Mouse (Mus musculus) thymus, adult 2 months (tissue): ENCODE data around the gene Hoxa6. TPM values are rescaled to one million over a fixed set of nuclear protein-coding genes. Genes with fewer than 3 reads are reported as not detected.
A peak's percentile ranks its signal among the peaks of the same experiment; 100 is the strongest.

Source experiments
- DNase-seq: peaks from one replicate; pipeline ENCODE4 v3.0.0; 2021
- H3K27ac ChIP-seq: fragments of 200-500 bp; 2 replicates; pipeline ENCODE4 v1.5.1; 2012; ENCODE audit warnings: low read length, control low read depth; ENCODE audit not compliant: control insufficient read depth, insufficient read depth
- H3K27me3 ChIP-seq: fragments of 200-500 bp; 2 replicates; pipeline ENCODE4 v1.6.1; 2012; ENCODE audit warnings: mild to moderate bottlenecking, low read length, moderate library complexity, mixed read lengths; ENCODE audit not compliant: control insufficient read depth, insufficient read depth
- H3K36me3 ChIP-seq: fragments of 200-500 bp; 2 replicates; pipeline ENCODE4 v1.6.1; 2012; ENCODE audit warnings: mild to moderate bottlenecking, low read length, moderate library complexity; ENCODE audit not compliant: control insufficient read depth, insufficient read depth
- H3K4me1 ChIP-seq: fragments of 200-500 bp; replicated peaks from 2 replicates; pipeline ENCODE4 v1.6.1; 2012; ENCODE audit warnings: low read length; ENCODE audit not compliant: control insufficient read depth, insufficient read depth
- H3K4me3 ChIP-seq: fragments of 200-500 bp; 2 replicates; pipeline ENCODE4 v1.5.1; 2012; ENCODE audit warnings: mild to moderate bottlenecking, low read length, control low read depth, moderate library complexity; ENCODE audit not compliant: control insufficient read depth, insufficient read depth
- CTCF ChIP-seq: fragments of 200-500 bp; IDR thresholded peaks from 2 replicates; pipeline ENCODE4 v1.5.1; 2012; ENCODE audit warnings: mild to moderate bottlenecking, control low read depth, low read length, moderate library complexity, borderline replicate concordance; ENCODE audit not compliant: control insufficient read depth, poor library complexity, insufficient read depth; ENCODE audit errors: extremely low read depth
- POLR2A ChIP-seq: fragments of 200-500 bp; IDR thresholded peaks from 2 replicates; pipeline ENCODE4 v1.6.1; 2012; ENCODE audit warnings: mild to moderate bottlenecking, low read length, control low read depth, moderate library complexity; ENCODE audit not compliant: control insufficient read depth, poor library complexity, insufficient read depth; ENCODE audit errors: extremely low read depth
- WGBS: fragments of 180-500 bp; shearing (Covaris S2); methylation state at CpG from one replicate; pipeline ENCODE4 v1.1.7; 2018; 5-methylcytosine and 5-hydroxymethylcytosine counted together
- polyA plus RNA-seq: library from polyadenylated mRNA; depleted of rRNA; stranded (reverse); fragments of >200 nt; gene quantifications from 2 replicates; pipeline ENCODE4 v1.2.3, GENCODE M21; 2012

The Hoxa6 gene
- polyA plus RNA-seq, 1 experiment, result 0.39 TPM

DNA sequence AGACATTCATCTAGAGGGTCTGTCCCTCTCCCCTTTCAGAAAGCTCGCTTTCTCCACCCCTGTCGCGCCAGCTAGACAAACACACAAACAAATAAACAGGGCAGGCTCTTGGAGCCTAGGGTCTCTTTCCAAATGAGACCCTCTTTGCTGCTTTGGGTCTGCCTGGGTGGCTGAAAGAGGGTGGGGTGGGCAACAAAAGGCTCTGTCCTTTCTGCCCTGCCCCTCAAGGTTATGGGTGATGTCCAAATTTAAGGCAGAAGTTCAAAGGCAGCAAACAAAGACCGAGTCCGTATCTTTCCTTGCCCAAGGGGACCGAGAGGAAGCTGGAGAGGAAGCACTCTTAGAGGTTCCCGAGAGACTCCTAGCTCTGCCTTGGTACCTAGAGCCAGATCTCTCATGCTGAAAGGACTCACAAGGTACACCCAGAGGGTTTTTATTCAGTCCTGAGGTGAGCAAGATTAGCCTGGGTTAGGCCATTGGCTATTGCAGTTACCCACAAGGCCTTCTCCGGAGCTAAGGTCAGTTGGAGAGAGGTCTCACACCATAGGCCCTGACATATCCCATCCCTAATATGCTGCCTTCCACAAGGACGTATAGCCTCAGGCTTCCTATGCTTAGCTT lies 32.6 kb upstream of the Hoxa6 start:
- H3K4me3 ChIP-seq, result no peak overlapping the region
- no peak for DNase-seq
- TF ChIP-seq POLR2A (no peak), CTCF (no peak)
- no peaks in the 10 kb centered on the region for H3K36me3 ChIP-seq
- H3K27me3 ChIP-seq, result peaks cover 58% of the 10 kb centered on the region
- H3K27ac ChIP-seq, result no peak overlapping the region
- peaks cover 12% of the 10 kb centered on the region for H3K4me1 ChIP-seq
- 23% methylated on average over 9 of the region's 9 CpGs for WGBS

- peak; percentile 81 for DNase-seq
- TF ChIP-seq POLR2A (no peak), CTCF (peak; percentile 95)
- 6% methylated on average over 35 of the region's 35 CpGs for WGBS
- peaks cover 54% of the 10 kb centered on the region for H3K27me3 ChIP-seq
- H3K36me3 ChIP-seq, result no peaks in the 10 kb centered on the region
- H3K4me1 ChIP-seq, result peaks cover 8% of the 10 kb centered on the region
- H3K4me3 ChIP-seq, result no peak within 1 kb of the TSS
- no peak within 1 kb of the TSS for H3K27ac ChIP-seq
Observed at GRCm38 (mm10) chr6:52240389-52241000, 32.0 kb upstream of the Hoxa6 start, which contains the start of gene Hoxa10. TSS of gene Hoxa10 (minus strand) at chr6:52240854.

DNA sequence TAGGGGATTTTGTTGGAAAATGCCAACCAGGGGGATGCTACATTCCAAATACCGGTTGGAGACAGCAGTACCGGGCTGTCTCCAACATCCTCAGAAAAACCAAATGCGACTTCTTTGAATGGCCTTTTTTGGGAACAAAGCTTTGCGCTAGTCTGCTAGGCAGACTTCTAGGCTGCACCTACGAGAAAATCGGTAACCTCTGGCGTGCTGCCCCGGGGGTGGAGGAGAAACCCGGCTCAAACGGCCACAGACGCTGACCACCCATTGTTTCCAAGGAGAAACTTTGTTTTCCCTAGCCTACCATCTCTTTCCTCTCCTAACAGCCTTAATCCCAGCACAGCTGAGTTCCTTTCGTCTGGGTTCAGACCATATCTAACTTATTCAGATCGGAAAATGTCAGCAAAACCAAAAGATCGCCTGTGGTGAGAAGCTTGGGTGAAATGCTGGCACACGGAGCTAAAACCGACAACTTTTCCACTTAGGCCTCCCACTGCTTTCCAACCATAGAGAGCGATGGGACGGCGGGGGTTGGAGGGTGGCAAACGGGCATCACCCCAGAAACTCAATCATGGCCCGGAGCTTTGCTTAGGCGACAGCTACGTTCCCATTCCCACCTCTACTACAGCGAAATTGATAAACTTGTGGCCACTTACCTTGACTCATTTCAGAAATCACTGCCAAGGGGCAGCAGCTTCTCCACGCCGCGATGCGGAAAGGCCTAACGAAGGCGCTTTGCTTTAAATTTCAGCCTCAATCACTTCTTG lies 31.3 kb upstream of the Hoxa6 start:
- TF ChIP-seq CTCF (no peak), POLR2A (no peak)
- WGBS, result 10% methylated on average over 30 of the region's 30 CpGs
- Histone ChIP-seq H3K4me3 (no peak overlapping the region), H3K27me3 (peaks cover 50% of the 10 kb centered on the region), H3K36me3 (no peaks in the 10 kb centered on the region), H3K27ac (no peak overlapping the region), H3K4me1 (peaks cover 1% of the 10 kb centered on the region; the same call in 1 of the 2 replicates)
- no peak for DNase-seq

DNA sequence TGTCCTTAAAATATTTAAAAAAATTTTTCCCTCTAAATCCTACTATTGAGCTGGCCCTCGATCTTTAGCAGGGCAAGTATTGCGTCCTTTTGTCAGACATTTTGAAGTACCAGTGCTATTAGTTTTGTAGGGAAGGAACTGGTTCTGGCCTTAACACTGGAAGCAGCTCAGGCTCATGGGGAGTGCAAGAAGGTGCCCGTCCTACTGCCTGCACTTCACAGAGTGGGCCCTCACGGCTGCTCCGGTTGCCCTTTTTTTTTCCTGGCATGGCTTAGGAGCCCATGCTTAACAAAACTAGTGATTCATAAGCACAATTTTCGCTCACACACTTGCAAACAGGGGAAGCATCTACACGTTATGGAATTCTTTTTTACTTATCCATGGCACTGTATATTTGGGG lies 30.5 kb upstream of the Hoxa6 start:
- H3K27me3 ChIP-seq, result peaks cover 54% of the 10 kb centered on the region
- H3K4me1 ChIP-seq, result peaks cover 3% of the 10 kb centered on the region; the same call in 1 of the 2 replicates
- H3K36me3 ChIP-seq, result no peaks in the 10 kb centered on the region
- WGBS, result 35% methylated on average over 7 of the region's 7 CpGs
- no peak for TF ChIP-seq CTCF
- no peak for TF ChIP-seq POLR2A
- no peak overlapping the region for H3K4me3 ChIP-seq
- no peak for DNase-seq
- H3K27ac ChIP-seq, result no peak overlapping the region

DNA sequence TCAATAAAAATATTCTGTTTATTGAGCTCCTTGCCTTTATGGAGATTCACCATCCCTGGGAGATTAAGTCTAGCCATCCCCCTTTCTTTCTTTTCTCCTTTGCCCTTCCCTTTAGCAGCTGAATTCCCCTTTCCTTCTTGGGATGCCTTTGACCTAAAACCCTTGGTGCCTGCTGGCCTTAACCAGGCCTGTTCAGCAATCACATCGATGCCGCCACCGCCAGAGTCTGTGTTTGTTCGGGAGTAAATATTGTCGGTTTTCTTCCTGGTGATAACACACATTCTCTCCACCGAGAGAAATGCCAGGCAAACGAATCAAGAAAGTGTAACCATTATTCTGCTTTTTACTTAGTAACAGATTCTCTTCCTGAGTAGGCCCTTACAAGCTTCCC lies 29.6 kb upstream of the Hoxa6 start:
- Histone ChIP-seq H3K36me3 (no peaks in the 10 kb centered on the region), H3K4me1 (peaks cover 5% of the 10 kb centered on the region; the same call in 1 of the 2 replicates), H3K4me3 (no peak overlapping the region), H3K27ac (no peak overlapping the region), H3K27me3 (peaks cover 49% of the 10 kb centered on the region)
- DNase-seq, result no peak
- WGBS, result 57% methylated on average over 7 of the region's 7 CpGs
- no peak for TF ChIP-seq POLR2A
- TF ChIP-seq CTCF, result no peak

- peaks cover 50% of the 10 kb centered on the region for H3K27me3 ChIP-seq
- peaks cover 5% of the 10 kb centered on the region; the same call in 1 of the 2 replicates for H3K4me1 ChIP-seq
- H3K4me3 ChIP-seq, result no peak overlapping the region
- no peak for DNase-seq
- TF ChIP-seq CTCF (no peak), POLR2A (no peak)
- no peak overlapping the region for H3K27ac ChIP-seq
- H3K36me3 ChIP-seq, result no peaks in the 10 kb centered on the region
- WGBS, result 86% methylated on average over 10 of the region's 10 CpGs
Observed at GRCm38 (mm10) chr6:52237346-52238154, 29.0 kb upstream of the Hoxa6 start.
